Mouse (Mus musculus): ENCODE measurements around the gene Adar. TPM values are rescaled to one million over a fixed set of nuclear protein-coding genes. Genes with fewer than 3 reads are reported as not detected.

Gene Adar
- polyA plus RNA-seq, 1 experiment from 2014 or later, result 9.7 TPM

DNA sequence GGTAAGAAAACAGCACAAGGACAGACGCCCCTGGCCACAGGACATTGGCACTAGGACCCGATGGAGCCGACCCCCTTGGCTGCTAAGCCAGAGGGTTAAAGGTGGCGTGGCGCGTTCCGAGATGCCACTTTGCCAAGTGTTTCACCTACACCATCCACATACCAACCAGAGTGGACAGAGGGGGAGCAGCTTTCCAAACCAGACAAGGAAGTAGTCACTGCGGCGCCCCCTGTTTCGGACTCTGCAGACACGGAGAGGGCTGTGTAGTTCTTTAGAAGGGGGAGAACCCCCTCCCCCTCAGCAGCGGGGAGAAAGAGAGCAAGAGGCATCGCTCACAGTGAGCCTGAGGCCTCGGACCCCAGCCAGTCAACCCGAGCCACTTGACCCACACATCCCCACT lies 88.1 kb downstream of the Adar start:
- H3K9me3 ChIP-seq, result no peaks in the 10 kb centered on the region
- no peak overlapping the region for H3K27ac ChIP-seq
- WGBS, result 77% methylated on average over 15 of the region's 15 CpGs
- no peak overlapping the region for H3K4me2 ChIP-seq (replicated peaks)
- H3K36me3 ChIP-seq, result no peaks in the 10 kb centered on the region
- peaks cover 7% of the 10 kb centered on the region; the same call in 1 of the 2 replicates for H3K4me1 ChIP-seq (replicated peaks)
- no peak for ATAC-seq
- H3K27me3 ChIP-seq (replicated peaks), result no peaks in the 10 kb centered on the region
- H3K4me3 ChIP-seq (replicated peaks), result no peak overlapping the region
- no peak overlapping the region for H3K9ac ChIP-seq

Other genes with a start within 250 kb of the Adar start
- 4.4 and 4.6 TPM in 2 replicates for gene Kcnn3, start 194.9 kb upstream of the Adar start, polyA plus RNA-seq (2015; fragmentation: Nextera tagmentation; extraction: Ambion mirVana)
- gene Chrnb2, start 49.6 kb downstream of the Adar start, polyA plus RNA-seq (2015; fragmentation: Nextera tagmentation; extraction: Ambion mirVana), result 1.6 and 1.7 TPM in 2 replicates
- 12.3 and 14.3 TPM in 2 replicates for gene Ube2q1, start 58.6 kb downstream of the Adar start, polyA plus RNA-seq (2015; fragmentation: Nextera tagmentation; extraction: Ambion mirVana)
- gene She, start 116.3 kb downstream of the Adar start, polyA plus RNA-seq (2015; fragmentation: Nextera tagmentation; extraction: Ambion mirVana), result 3.7 and 3.8 TPM in 2 replicates
- 2.3 and 2.8 TPM in 2 replicates for gene Il6ra, start 198.2 kb downstream of the Adar start, polyA plus RNA-seq (2015; fragmentation: Nextera tagmentation; extraction: Ambion mirVana)
- 8.4 and 10.5 TPM in 2 replicates for gene Atp8b2, start 248.5 kb downstream of the Adar start, polyA plus RNA-seq (2015; fragmentation: Nextera tagmentation; extraction: Ambion mirVana)